Mouse (Mus musculus) forebrain, embryonic 14.5 days (tissue): ENCODE measurements around the gene Nt5c3. TPM values are rescaled to one million over a fixed set of nuclear protein-coding genes. Genes with fewer than 3 reads are reported as not detected.
A peak's percentile ranks its signal among the peaks of the same experiment; 100 is the strongest.

Experiments used
- ATAC-seq: fragments of 200-750 bp; cut with Nextera tagmentation; 2 replicates; pipeline ENCODE4 v1.8.0; 2017; ENCODE audit warnings: mild to moderate bottlenecking, moderate library complexity
- DNase-seq: peaks from one replicate; pipeline ENCODE4 v3.0.0-alpha.2; 2015; ENCODE audit warnings: low spot score
- H3K27ac ChIP-seq: fragments of 300-500 bp; sonication (generic); 2 replicates; pipeline ENCODE4 v1.5.1; 2014; ENCODE audit warnings: low read depth, mild to moderate bottlenecking, control low read depth, low read length, moderate library complexity
- H3K27me3 ChIP-seq: fragments of 300-500 bp; sonication (generic); replicated peaks from 2 replicates; pipeline ENCODE4 v1.6.1; 2014; ENCODE audit warnings: low read length, control low read depth, mixed read lengths; ENCODE audit not compliant: control insufficient read depth, insufficient read depth
- H3K36me3 ChIP-seq: fragments of 300-500 bp; sonication (generic); 2 replicates; pipeline ENCODE4 v1.6.1; 2014; ENCODE audit warnings: low read length, control low read depth; ENCODE audit not compliant: control insufficient read depth, insufficient read depth
- H3K4me1 ChIP-seq: fragments of 300-500 bp; sonication (generic); 2 replicates; pipeline ENCODE4 v1.6.1; 2014; ENCODE audit warnings: antibody characterized with exemption, low read length, control low read depth; ENCODE audit not compliant: control insufficient read depth, insufficient read depth
- H3K4me2 ChIP-seq: fragments of 300-500 bp; sonication (generic); 2 replicates; pipeline ENCODE4 v1.6.1; 2014; ENCODE audit warnings: mild to moderate bottlenecking, control low read depth, low read length
- H3K4me3 ChIP-seq: fragments of 300-500 bp; sonication (generic); 2 replicates; pipeline ENCODE4 v1.5.1; 2014; ENCODE audit warnings: low read depth, low read length, control low read depth
- H3K9ac ChIP-seq: fragments of 300-500 bp; sonication (generic); 2 replicates; pipeline ENCODE4 v1.6.1; 2014; ENCODE audit warnings: mild to moderate bottlenecking, low read length, control low read depth, moderate library complexity
- H3K9me3 ChIP-seq: fragments of 300-500 bp; sonication (generic); replicated peaks from 2 replicates; pipeline ENCODE4 v1.6.1; 2016; ENCODE audit warnings: low read length, control low read depth, mixed read lengths; ENCODE audit not compliant: control insufficient read depth
- WGBS: fragments of 180-500 bp; shearing (Covaris S2); extraction: QIAGEN DNeasy Blood & Tissue Kit; methylation state at CpG from one replicate; pipeline ENCODE4 v1.1.7; 2014; 5-methylcytosine and 5-hydroxymethylcytosine counted together
- polyA plus RNA-seq: library from polyadenylated mRNA; unstranded; fragments of >200 nt; fragmentation: Nextera tagmentation; extraction: Ambion mirVana; gene quantifications from 2 replicates; pipeline ENCODE4 v1.2.1, GENCODE M21; 2014

Nt5c3 gene
- polyA plus RNA-seq, 1 experiment from 2014 or later = 174 TPM

DNA sequence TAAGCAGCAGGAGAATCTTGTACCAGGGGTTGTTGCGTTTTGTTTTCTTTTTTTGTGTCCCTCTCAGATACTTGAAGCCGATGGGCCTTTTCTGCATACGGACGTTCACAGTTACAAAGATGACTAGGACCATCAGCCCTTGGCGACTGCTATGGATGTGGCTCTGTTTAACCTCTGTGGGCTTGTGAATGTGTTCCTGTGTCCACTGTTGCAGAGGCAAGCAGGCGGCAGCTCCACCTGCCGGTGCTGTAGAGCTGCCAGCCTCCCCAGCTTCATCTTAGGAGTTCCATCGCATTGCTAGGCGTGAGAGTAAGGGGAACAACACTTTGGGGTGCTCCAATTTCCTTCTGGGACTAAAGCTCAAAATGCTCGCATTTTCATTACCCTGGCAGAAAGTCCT, 88.2 kb downstream of the Nt5c3 start:
- Histone ChIP-seq H3K27ac (no peak overlapping the region), H3K4me3 (no peak overlapping the region), H3K36me3 (no peaks in the 10 kb centered on the region), H3K9me3 (no peaks in the 10 kb centered on the region), H3K4me1 (no peaks in the 10 kb centered on the region), H3K9ac (no peak overlapping the region), H3K27me3 (no peaks in the 10 kb centered on the region), H3K4me2 (no peak overlapping the region)
- 86% methylated on average over 10 of the region's 10 CpGs for whole genome bisulfite sequencing
- no peak for ATAC-seq
- no peak for DNase-seq

DNA sequence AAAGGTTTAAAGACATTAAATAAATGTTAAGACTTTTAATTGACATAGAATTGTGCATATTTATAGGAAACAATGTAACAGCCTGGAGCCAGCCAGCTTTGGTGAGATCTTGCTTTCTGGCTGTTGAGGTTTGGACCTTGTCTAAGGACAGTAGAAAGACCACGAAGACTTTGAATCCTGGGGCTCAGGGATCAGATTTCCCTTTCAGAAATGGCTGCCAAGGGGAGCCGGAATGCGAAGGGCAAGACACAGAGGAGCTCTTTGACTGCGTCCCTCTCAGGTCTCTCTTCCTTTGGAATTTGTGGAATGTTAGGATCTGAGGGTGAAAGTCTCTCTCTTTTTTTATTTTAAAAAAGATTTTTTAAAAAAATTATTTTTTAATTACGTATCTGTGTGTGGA, 89.0 kb downstream of the Nt5c3 start:
- H3K36me3 ChIP-seq = no peaks in the 10 kb centered on the region
- no peaks in the 10 kb centered on the region for H3K27me3 ChIP-seq
- WGBS = 50% methylated on average over 5 of the region's 5 CpGs
- H3K9me3 ChIP-seq = no peaks in the 10 kb centered on the region
- no peak overlapping the region for H3K9ac ChIP-seq
- H3K4me1 ChIP-seq = no peaks in the 10 kb centered on the region
- H3K4me2 ChIP-seq = no peak overlapping the region
- no peak for ATAC-seq
- H3K4me3 ChIP-seq = no peak overlapping the region
- no peak for DNase-seq
- H3K27ac ChIP-seq = no peak overlapping the region

DNA sequence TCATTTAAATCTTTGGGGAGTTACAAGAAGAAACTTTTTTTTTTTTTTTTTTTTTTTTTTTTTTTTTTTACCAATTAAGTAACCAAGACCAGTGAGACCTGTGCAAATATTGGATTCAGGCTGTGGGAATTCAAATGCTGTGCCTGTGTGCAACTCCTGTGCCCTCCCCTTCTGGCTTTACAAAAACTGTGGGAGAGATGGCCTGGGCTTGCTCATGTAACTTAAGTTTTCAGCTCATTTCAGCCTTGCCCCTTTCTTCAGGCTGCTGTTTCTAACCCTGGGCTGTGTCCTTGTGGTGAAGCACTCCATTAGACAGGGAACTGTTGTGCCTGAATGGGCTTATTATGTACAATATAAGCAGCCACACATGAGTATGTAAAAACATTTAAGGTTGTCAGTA, 90.9 kb downstream of the Nt5c3 start:
- Histone ChIP-seq H3K9ac (no peak overlapping the region), H3K4me3 (peak overlapping the region; percentile 52), H3K9me3 (no peaks in the 10 kb centered on the region), H3K27me3 (no peaks in the 10 kb centered on the region), H3K27ac (no peak overlapping the region), H3K36me3 (no peaks in the 10 kb centered on the region), H3K4me2 (peak overlapping the region; percentile 80), H3K4me1 (no peaks in the 10 kb centered on the region)
- DNase-seq (no peak), ATAC-seq (no peak)

DNA sequence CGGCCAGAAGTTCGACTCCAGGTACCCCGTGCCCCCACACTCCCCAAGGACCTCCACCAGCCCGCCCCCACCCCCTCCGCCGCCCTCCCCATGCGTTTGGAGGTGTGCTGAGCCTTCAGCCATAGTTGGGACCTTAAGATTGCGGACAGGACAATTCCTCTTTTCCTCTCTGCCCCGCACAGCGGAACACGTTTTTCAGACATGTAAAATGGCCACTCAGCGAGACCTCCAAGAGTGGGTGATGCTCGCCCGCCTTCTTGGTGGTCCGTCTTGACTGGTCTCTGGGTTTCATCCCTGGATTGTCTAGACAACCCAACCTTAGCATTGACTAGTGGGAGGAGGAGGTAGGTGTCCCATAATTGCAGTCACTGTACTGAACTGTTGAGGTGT, 91.3 kb downstream of the Nt5c3 start:
- Histone ChIP-seq H3K4me1 (no peaks in the 10 kb centered on the region), H3K27me3 (no peaks in the 10 kb centered on the region), H3K4me3 (peak overlapping the region; percentile 52), H3K9me3 (no peaks in the 10 kb centered on the region), H3K36me3 (no peaks in the 10 kb centered on the region), H3K27ac (no peak overlapping the region), H3K4me2 (peak overlapping the region; percentile 80), H3K9ac (peak overlapping the region; percentile 66)
- ATAC-seq (no peak; the same call in none of the 2 replicates), DNase-seq (peak; percentile 13)
- WGBS = 5% methylated on average over 15 of the region's 15 CpGs

Other genes starting within 250 kb of the Nt5c3 start
- 113 and 121 TPM in 2 replicates for gene Lsm5, start 219.2 kb downstream of the Nt5c3 start, polyA plus RNA-seq
- 40.3 and 51.8 TPM in 2 replicates for gene Avl9, start 209.0 kb downstream of the Nt5c3 start, polyA plus RNA-seq
- 24.2 and 25.2 TPM in 2 replicates for gene Kbtbd2, start 126.1 kb downstream of the Nt5c3 start, polyA plus RNA-seq
- gene Fkbp9, start 91.9 kb downstream of the Nt5c3 start, polyA plus RNA-seq = 26.3 and 27.9 TPM in 2 replicates
- 0.17 and 0.33 TPM in 2 replicates for gene Vmn1r4, start 83 bp upstream of the Nt5c3 start, polyA plus RNA-seq
- not detected in 2 replicates for gene Vmn1r5, start 46.3 kb upstream of the Nt5c3 start, polyA plus RNA-seq
- not detected in 2 replicates for gene Vmn1r6, start 73.3 kb upstream of the Nt5c3 start, polyA plus RNA-seq
- gene Vmn1r7, start 101.4 kb upstream of the Nt5c3 start, polyA plus RNA-seq = not detected in 2 replicates
- gene Vmn1r8, start 108.4 kb upstream of the Nt5c3 start, polyA plus RNA-seq = not detected in 2 replicates
- gene Vmn1r9, start 142.9 kb upstream of the Nt5c3 start, polyA plus RNA-seq = not detected in 2 replicates
- gene Vmn1r10, start 185.5 kb upstream of the Nt5c3 start, polyA plus RNA-seq = not detected in 2 replicates
- not detected in 2 replicates for gene Vmn1r11, start 209.5 kb upstream of the Nt5c3 start, polyA plus RNA-seq
- gene Vmn1r12, start 233.0 kb upstream of the Nt5c3 start, polyA plus RNA-seq = not detected in 2 replicates